Mouse (Mus musculus): ENCODE results near the gene Dhrs3.

Gene Dhrs3

GRCm38 (mm10) chr4:144892133-144892936, at the start of gene Dhrs3:
TSS of gene Dhrs3 (plus strand) at chr4:144892827.
- peak; percentile 68 for DNase-seq

- DNase-seq, result no peak
Observed at GRCm38 (mm10) chr4:144861756-144862505, 30.7 kb upstream of the Dhrs3 start.

DNA sequence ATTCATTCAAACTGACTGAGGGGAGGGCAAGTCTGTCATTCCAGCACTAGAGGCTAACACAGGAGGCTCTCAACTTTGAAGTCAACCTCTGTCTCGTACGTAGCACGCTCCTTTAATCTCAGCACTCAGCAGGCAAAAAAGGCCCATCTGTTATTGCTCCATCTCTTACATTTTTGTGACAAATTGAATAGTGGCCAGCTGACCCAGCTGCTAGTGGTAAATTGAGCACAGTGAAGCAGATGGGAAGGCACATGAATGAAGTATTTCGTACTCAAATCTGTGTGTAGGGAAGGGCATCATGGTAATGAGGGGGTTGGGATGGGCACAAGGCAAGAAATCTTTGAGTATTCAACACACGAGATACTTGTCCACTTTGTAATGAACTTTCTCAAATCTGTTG, 24.7 kb upstream of the Dhrs3 start:
- DNase-seq, result no peak

DNA sequence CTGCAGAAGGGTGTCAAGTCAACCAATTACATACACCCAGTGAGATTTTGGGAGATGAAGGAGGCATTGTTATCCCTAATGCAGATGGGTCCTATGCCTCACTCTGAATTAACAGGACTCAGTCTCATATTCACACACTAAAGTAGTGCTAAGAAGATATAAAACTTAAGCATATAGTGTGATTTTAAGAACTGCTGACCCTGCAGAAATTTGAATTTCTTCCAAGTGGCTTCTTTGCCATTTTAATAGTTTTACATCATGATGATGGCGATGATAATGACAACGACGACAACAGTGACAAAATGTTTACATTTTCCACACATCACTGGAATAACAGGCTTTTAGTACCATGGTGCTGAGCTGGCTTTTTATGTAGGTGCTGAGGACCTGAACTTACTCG, 24.0 kb upstream of the Dhrs3 start:
- no peak for DNase-seq

DNA sequence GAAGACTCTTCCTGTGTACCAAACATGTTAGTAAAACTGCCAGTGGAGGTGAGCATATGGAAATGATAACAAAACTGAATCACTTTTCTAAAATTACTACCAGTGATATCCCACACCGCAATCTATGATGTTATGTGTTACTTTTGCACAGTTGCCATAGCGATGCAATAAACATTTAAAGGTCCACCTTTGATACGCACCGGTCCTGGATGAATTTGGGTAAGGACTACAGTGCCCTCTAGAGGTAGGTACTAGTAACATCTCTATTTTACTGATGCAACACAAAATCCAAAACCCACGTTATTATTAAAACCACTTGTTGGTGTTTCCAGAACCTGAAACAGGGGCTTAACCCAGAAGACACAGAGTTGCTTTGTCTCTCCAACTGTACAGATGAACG, 19.7 kb upstream of the Dhrs3 start:
- DNase-seq, result no peak

GRCm38 (mm10) chr4:144875576-144876093, 17.0 kb upstream of the Dhrs3 start:
- no peak for DNase-seq

DNA sequence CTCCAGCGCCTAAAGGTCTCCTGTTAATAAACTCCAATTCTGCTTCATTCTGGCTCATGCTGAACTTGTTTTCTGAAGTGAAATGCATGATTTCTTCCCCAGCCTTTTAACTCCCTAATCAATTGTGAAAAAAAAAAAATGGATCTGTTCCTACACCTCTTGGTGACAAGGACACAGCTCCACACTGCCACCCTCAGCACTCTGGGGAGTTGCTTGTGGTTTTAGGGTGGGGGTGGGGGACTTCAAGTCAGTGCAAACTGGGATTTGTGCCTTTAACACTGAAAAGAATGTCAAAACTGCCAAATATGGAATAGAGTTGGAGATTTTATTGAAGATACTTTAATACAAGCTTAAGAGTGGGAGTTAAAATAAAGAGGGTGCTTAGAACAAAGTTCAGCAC, 13.1 kb upstream of the Dhrs3 start:
- DNase-seq, result no peak

- no peak for DNase-seq
Observed at GRCm38 (mm10) chr4:144881376-144881775, 11.3 kb upstream of the Dhrs3 start.

DNA sequence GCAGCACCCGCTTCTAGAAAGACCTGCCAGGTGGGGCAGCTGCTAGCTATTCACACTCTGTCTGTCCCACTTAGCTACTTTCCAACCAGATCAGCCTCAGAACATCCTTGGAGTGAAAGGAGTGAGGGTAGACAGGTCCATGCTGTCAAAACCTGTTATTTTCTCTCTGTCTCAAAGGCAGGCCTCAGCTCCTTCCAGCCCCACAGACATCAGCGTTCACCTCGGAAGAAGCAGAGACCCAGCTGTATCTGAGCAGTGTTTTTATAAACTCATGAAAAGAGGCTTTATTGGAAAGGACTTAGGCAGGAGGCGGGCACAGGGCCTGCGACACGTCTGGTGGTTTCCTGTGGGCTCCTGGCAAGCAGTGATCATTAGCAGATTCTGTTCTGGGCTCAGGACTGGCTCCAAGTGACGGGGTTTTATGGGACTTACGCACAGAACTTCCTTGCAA, 9.7 kb upstream of the Dhrs3 start:
- DNase-seq, result peak; percentile 25

GRCm38 (mm10) chr4:144886460-144886859, 6.2 kb upstream of the Dhrs3 start:
- DNase-seq, result peak; percentile 59

DNA sequence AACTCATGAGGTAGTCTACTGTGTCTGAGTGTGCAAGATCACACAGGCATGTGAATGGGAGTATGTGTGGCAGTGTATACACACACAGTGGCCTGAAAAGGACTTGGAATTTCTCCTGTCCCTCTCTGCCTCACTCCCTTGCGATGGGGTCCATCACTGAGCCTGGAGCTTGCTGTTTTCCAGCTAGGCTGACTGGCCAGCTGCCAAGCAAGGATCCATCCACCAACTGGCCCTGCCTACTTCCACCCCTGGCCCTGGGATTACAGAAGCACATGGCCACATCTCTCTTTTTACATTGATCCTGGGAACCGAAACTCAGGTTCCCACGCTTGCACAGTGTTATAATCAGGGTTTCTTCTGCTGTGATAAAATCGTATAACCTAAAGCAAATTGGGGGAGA, 3.9 kb upstream of the Dhrs3 start:
- peak; percentile 28 for DNase-seq

DNA sequence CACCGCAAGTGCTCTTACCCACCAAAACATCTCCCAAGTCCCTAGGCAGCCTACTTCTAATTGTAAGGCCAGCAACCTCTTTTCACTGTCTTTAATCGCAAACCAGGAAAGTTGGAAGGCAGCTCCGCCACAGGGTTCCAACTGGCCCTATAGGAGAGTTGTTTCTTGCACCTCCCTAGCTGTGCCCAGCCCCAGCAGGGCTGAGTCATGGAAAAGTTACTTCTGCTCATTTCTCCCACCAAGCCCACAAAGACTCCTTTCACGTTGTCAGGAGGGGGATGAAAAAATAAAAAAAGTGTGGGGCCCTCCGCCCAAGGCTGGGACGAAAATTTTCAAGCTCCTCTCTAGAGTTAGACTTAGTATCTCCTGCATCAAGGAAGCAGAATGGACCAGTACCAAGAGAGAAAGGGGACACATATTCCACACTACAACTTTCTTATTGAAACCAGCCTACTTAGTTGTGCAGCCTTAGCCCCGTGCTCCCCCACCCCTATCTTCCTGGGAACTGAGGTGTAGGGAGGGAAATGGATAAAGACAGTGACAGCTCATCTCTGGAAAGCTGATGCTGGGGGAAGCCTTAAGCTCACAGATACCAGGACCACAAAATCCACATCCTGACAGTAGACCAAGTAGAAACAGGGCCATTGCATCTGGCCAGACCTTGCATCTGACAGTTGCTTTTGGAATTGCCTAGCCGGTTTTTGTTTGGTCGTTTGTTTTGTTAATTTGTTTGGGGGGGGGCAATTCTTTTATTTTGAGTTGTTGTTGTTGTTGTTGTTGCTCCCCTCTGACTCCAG, 2.9 kb upstream of the Dhrs3 start:
- DNase-seq, result no peak

- peak; percentile 34 for DNase-seq
Observed at GRCm38 (mm10) chr4:144890690-144891120, 1.9 kb upstream of the Dhrs3 start.

DNA sequence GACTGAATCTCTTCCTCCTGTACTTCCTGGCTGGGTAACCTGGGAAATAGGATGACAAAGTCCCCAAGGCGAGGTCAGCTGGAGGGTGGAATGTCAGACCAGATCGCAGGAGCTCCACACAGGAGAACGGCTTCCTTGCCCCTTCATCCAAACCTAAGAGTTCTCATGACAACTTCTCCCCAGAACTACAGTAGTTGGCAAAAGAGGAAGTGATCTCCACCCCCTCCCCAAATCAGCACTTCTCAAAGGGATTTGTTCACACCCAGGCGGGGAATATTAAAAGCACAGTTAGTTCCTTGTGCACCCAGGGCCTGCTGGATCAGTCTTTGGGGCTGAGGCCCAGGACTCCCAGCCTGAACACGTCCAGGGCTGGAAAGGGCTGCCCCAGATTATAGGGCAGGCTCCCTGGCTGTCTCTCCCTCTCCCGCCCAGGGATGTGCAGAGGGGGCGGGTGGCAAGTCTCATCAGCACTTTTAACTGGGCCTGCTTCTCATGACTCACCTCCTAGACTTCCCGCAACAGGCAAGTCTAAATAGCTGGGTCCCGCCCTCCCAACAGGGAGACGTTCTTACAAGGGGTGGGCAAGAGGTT, 1.4 kb upstream of the Dhrs3 start:
- DNase-seq, result no peak

DNA sequence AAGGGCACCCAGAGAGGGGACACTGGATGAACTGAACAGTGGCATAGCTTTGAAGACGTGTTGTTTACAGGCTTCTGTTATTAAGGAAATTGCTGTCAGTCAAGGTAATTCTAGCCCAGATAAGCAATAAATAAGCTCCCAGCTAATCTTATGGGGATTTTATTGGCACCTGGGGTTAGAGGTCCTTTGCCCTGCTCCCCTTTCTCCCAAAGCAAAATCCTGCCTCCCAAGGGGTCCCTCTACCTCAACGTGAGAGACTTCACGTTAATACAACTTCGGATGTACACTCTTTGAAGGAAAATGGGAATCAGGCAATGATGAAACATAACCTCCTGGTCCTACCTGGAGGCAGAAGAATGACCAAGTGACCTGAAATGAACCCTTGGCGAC, 889 bp upstream of the Dhrs3 start:
- no peak for DNase-seq

DNA sequence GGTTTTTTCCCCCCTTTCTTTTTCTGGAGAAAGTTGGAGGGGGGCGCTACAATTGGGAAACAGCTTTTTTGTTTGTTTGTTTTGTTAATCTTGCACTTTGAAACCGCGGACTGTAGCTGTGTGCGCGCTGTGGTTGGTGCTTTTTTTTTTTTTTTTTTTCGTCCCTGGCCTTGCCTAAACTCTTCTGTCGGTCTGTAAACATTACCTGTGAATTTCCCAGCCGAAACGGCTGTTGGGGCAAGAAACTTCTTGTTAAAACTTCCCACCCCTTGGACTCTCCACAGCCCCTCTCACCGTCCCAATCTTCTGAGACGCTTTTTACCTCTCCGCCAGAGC, 278 bp downstream of the Dhrs3 start:
- DNase-seq, result no peak

DNA sequence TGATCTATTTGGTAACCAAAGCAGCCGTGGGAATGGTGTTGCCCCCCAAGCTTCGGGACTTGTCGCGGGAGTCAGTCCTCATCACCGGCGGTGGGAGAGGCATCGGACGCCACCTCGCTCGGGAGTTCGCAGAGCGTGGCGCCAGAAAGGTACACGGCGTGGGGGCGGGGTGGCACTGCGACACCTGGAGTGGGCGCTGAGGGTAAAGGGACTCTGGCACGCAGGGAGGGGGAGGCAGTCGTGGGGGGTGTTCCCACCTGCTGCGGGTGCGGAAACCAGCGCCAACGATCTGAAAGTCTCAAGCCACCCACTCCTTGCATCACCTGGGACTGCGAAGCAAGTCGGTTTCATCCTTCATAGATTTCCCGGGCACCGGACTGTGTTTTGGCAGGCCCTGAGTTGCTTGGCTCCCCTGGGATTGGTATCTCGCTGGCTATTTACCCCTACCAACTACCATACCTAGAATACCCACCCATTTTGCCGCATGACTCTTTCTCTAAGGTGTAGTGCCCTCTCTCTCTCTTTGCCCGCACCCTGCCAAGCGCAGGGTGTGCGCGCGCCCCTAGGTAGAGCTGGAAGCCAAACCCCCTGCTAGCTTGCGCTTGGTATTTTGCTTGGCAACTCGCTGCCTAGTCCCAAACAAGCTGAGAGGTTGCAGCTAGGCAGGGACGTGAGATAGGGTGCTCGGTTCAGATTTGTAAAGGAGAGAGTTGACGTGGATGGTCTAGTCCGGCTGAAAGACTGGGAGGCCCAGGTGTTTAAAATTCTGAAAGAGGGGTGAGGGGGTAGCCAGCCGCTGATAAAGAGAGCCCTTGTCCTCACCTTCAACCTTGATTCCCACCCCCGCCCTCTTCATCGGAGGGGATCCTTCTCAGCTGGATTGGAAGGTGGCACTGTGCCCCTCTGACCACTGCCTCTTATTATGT, 1.2 kb downstream of the Dhrs3 start:
- peak; percentile 36 for DNase-seq

- DNase-seq, result no peak
Observed at GRCm38 (mm10) chr4:144894487-144895210, 2.0 kb downstream of the Dhrs3 start.

DNA sequence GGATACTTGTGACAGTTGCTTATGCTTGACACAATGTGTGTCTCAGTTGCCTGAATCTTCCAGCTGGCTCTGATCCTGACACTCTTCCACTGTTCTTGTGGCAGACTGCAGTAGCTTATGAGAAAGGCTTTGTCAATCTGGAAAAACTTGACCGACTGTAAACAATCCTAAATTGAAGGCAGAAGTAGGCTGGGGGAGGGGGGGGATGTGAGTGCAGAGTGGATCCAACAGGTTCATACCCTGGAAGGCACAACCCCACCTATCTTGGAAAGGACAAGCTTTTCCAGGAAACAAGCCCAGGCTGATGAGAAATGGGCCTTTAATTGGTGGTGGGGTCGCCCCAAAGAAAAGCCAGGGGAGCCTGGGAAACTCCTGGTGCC, 2.6 kb downstream of the Dhrs3 start:
- no peak for DNase-seq

GRCm38 (mm10) chr4:144896321-144896720, 3.7 kb downstream of the Dhrs3 start:
- DNase-seq, result no peak

GRCm38 (mm10) chr4:144898036-144898649, 5.5 kb downstream of the Dhrs3 start:
- DNase-seq, result no peak

Data from right cerebral cortex, postnatal 14 days (tissue).